Mouse (Mus musculus) lung, postnatal 10 days (tissue): ENCODE data around the gene Adamts7.
A peak's percentile ranks its signal among the peaks of the same experiment; 100 is the strongest.

Experiments used
- DNase-seq: peaks from one replicate; pipeline ENCODE4 v3.0.0; 2021

Adamts7 gene

DNA sequence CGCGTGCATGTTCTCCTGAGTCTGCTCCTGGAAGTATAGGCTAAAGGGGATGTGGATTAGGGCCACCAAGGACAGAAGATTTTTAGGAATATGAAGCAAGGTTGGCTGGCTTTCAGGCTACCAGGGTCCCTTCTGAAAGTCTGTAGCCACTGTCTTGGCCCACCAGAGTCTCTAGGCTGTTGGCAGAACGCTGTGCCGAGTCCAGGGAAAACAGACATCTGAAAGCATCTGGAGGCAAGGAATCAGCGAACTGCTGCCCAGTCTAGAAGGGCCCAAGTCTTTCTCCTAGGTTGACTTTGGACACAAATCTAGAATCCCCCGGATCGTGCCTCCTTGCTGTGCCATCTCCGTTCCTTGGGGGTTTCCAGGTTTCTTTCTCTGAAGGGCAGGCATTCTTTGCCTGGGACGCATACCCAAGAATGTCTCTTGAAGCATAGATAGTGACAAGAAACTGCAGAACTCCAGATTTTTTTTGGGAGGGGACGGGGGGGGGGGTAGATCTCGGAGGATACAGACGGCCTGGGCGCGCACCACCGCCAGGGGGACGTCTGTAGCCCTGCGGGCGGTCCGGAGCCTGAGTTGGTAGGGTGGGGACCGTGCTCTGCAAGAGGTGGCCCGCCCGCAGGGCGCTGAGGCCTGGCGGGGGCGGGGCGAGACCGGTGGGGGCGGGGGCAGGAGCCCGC lies 485 bp upstream of the Adamts7 start:
- DNase-seq: peak; percentile 86

GRCm38 (mm10) chr9:90163749-90164095 lies 853 bp downstream of the Adamts7 start:
- peak; percentile 74 for DNase-seq

GRCm38 (mm10) chr9:90164670-90165453 lies 2.0 kb downstream of the Adamts7 start:
- no peak for DNase-seq

- DNase-seq: no peak
Observed at GRCm38 (mm10) chr9:90165590-90165989, 2.7 kb downstream of the Adamts7 start.

- peak; percentile 19 for DNase-seq
Observed at GRCm38 (mm10) chr9:90166615-90167014, 3.7 kb downstream of the Adamts7 start.

DNA sequence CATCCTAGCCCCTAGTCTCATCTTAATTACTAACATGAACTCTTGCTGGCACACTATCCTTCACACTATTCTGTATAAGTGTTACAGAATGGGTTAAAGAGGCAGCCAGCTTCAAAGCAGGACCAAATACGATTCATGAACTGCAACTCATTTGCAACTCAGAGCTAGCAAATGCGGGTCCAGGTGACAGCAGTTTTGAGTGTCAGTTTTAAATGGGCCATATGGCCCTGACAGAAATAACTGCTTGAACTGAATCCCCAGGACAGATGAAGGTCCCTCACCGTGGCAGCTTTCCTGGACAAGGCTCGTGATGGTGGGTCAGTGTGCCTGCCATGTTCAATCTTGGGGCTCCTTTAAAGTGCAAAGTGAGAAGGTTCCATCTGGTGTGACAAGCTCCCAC lies 7.1 kb downstream of the Adamts7 start:
- no peak for DNase-seq

GRCm38 (mm10) chr9:90171421-90171820 lies 8.6 kb downstream of the Adamts7 start:
- DNase-seq: no peak

GRCm38 (mm10) chr9:90172528-90173321 lies 9.9 kb downstream of the Adamts7 start:
- no peak for DNase-seq

DNA sequence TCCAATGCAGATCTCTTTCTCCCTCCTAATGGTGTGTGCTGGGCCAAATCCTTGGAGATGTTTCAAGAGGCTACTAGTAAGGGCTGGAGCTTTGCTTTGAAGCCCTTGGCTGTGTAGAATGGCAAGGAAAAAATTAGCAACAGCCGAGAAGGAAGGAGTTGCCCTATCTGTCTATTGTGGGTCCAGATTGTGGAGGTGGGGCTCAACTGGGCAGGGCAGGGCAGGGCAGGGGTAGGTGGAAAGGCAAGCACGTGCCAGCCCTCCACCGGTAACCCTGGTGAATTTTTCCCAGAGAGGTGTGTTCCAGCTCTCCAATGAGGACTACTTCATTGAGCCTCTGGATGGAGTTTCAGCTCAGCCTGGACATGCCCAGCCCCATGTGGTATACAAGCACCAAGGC lies 10.5 kb downstream of the Adamts7 start:
- no peak for DNase-seq

- no peak for DNase-seq
Observed at GRCm38 (mm10) chr9:90179409-90179808, 16.5 kb downstream of the Adamts7 start.

- no peak for DNase-seq
Observed at GRCm38 (mm10) chr9:90181656-90182388, 19.0 kb downstream of the Adamts7 start.

DNA sequence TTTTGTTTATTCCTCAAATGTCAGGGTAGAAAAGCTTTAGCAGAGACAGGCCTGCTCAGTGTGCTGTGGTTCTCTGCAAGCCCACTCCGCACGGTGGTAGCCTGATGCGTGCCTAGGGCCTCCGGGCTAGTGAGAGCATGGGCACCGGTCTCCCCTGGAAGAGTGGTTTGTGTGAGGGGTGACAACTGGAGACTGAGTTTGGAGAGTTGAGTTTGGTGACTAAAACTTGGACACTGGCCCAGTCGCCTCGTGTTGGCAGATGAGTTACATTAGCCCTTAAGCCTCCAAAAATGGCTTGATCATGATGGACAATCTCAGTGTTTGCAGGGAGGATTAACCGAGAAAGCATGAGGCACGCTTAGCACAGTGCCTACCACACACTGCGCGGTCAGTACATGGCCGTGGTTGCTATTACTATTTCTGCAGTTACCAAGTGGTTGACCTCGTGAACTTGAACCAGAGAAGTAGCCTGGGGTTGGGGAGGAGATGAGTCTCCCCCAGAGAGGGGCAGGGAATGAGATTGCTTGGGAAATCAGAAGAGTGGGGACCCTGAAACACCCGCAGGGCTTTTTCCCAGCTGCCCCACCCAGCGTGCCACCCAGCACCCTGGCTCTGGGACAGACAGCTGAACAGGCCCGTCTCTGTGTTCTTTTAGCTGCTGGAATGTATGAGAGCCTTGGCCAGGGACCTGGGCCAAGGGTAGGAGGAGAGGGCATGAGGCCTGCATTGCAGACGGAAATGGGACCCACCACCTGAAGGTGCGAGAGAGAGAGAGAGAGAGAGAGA lies 20.0 kb downstream of the Adamts7 start:
- DNase-seq: peak; percentile 83

- no peak for DNase-seq
Observed at GRCm38 (mm10) chr9:90183550-90183949, 20.7 kb downstream of the Adamts7 start.

GRCm38 (mm10) chr9:90184116-90184515 lies 21.2 kb downstream of the Adamts7 start:
- DNase-seq: peak; percentile 77

- DNase-seq: no peak
Observed at GRCm38 (mm10) chr9:90185356-90185910, 22.6 kb downstream of the Adamts7 start.

DNA sequence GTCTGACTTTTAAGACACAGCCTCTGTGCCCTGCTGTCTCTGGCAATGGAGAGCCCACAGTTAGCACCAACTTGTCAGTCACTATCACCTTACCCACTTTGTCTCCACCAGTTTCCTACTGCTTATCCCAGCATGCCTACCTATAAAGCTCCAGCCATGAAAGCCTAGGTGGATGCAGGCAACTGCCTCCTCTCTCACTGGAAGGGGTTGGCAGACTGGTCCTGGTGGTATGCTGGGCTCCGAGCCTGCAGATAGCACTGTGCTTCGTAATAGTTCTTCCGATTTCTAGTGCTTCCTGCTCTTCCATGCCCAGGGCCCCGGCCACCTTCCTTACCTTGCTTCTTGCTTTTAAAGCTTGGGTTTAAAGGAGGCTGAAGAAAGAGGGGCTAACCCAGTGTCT lies 26.0 kb downstream of the Adamts7 start:
- DNase-seq: no peak

DNA sequence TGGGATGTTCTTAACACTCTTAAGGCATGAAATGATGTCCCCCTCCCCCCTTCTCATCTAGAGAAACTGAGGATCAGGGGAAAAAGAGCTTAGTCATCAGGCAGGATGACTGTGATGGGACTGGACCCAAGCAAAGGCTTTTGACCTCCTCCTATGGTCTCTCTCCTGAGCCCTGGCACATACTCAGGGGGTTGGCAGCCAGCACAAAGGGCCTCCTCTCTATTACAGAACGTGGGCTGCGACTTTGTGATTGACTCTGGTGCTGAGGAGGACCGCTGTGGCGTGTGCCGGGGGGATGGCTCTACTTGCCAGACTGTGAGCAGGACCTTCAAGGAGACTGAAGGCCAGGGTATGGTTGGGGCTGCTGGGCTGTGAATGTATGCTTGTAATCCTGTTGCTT lies 26.5 kb downstream of the Adamts7 start:
- no peak for DNase-seq

DNA sequence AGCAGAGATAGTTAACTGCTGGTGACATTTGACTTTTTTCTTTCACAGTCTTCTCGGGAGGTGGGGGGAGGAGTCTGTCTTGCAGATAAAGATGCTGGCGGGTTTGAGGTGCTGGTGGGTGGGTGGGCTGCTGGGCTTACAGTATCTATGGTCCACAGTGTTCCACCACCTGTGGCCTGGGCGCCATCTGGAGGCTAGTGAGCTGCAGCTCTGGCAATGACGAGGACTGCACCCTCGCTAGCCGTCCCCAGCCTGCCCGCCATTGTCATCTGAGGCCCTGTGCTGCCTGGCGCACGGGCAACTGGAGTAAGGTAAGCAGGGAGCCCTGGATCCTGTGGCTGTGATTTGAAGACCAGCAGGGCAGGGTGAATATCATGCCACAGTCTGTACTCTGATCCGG lies 32.1 kb downstream of the Adamts7 start:
- no peak for DNase-seq

- no peak for DNase-seq
Observed at GRCm38 (mm10) chr9:90196262-90196661, 33.4 kb downstream of the Adamts7 start.

DNA sequence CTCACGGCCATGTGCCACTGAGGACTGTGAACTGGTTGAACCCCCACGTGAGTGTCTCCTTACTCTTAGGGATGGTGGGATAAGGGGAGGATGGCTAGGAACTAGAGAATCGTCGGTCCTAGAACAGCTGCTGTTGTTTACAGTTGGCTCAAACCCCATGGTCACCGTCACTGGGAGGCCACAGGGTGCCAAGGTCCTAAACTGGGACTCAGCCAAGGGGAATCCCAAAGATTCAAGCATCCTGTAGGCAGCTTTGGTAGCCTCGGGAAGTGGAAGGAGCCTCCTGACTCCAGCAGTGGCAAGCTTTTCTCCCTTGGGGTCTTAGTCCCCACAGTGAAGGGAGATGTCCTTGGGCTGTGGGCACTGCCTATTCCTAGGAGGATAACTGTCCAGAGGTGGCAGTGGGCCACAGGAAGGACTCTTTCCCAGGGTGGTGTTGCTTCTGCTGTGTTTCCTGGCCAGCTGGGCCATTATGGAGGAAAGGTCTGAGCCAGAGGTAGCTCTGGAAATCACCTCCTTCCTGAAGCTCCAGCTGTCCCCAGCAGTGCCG lies 34.3 kb downstream of the Adamts7 start:
- DNase-seq: peak; percentile 48

- DNase-seq: no peak
Observed at GRCm38 (mm10) chr9:90197866-90198383, 35.1 kb downstream of the Adamts7 start.
